Mouse (Mus musculus): Measurements from ENCODE around the gene Ndrg4. TPM values are rescaled to one million over a fixed set of nuclear protein-coding genes. Genes with fewer than 3 reads are reported as not detected.

Ndrg4 gene
- polyA plus RNA-seq, 1 experiment, result 83.9 TPM

DNA sequence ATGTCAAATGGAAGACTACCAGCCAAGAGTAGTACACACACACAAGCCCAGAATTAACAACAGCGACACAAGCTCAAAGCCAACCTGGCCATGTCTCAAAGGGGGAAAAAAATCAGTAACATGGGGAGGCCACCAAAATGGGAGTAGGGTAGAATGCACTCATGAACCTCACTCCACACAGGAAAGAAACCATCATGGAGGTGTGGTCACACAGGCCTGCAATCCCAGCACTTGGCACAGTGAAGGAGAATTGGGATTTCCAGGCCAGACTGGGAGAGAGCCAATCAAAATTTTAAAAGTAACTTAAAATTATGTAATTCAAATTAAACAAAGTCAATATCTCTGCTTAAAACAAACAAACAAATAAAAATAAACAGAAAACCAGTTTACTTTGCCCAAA, 75.1 kb downstream of the Ndrg4 start:
- no peak overlapping the region for H3ac ChIP-seq (ENCODE audit: control insufficient read depth, insufficient read length)
- TF ChIP-seq POLR2AphosphoS2 (IDR thresholded peaks at IDR 0.05; ENCODE audit: insufficient read length, low read depth), result no peak
- TF ChIP-seq CEBPB (IDR thresholded peaks at IDR 0.05; ENCODE audit: insufficient read depth, poor library complexity, severe bottlenecking), result no peak
- TF ChIP-seq SRF (IDR thresholded peaks at IDR 0.05; ENCODE audit: control insufficient read depth, insufficient read length, low read depth), result no peak
- TF ChIP-seq REST (IDR thresholded peaks at IDR 0.05; ENCODE audit: insufficient read depth, insufficient read length), result no peak
- no peak for TF ChIP-seq TCF12 (IDR thresholded peaks at IDR 0.05; ENCODE audit: insufficient read depth, poor library complexity, severe bottlenecking)
- no peak for TF ChIP-seq TCF3 (IDR thresholded peaks at IDR 0.05; ENCODE audit: insufficient read length, low read depth)
- TF ChIP-seq MYOG (IDR thresholded peaks at IDR 0.05; ENCODE audit: control insufficient read depth in 1 of 3, insufficient read depth in 1 of 3, insufficient read length in 2 of 3, low read depth in 2 of 3), result no peak
- no peak for TF ChIP-seq MYOD1 (IDR thresholded peaks at IDR 0.05; ENCODE audit: control insufficient read depth in 1 of 3, insufficient read length in 2 of 3, low read depth in 2 of 3)
- TF ChIP-seq USF1 (IDR thresholded peaks at IDR 0.05; ENCODE audit: low read depth), result no peak
- no peak for TF ChIP-seq POLR2A (IDR thresholded peaks at IDR 0.05; ENCODE audit: insufficient read length, low read depth)
- no peak for TF ChIP-seq E2F4 (IDR thresholded peaks at IDR 0.05; ENCODE audit: insufficient read depth)
- TF ChIP-seq MAX (IDR thresholded peaks at IDR 0.05; ENCODE audit: low read depth), result no peak
- H3K79me2 ChIP-seq (ENCODE audit: control insufficient read depth, insufficient read depth), result no peaks in the 10 kb centered on the region
- peaks cover 79% of the 10 kb centered on the region for H3K36me3 ChIP-seq (ENCODE audit: control insufficient read depth, insufficient read depth)
- H3K4me3 ChIP-seq, result no peak overlapping the region
- no peak overlapping the region for H3K4me2 ChIP-seq (ENCODE audit: low read depth)
- H3K27me3 ChIP-seq (ENCODE audit: control insufficient read depth, insufficient read depth, insufficient read length), result no peaks in the 10 kb centered on the region

GRCm38 (mm10) chr8:95760323-95760722, 83.5 kb downstream of the Ndrg4 start:
- H3K36me3 ChIP-seq (ENCODE audit: control insufficient read depth, insufficient read depth), result peaks cover 89% of the 10 kb centered on the region
- no peak overlapping the region for H3ac ChIP-seq (ENCODE audit: control insufficient read depth, insufficient read length)
- H3K79me2 ChIP-seq (ENCODE audit: control insufficient read depth, insufficient read depth), result no peaks in the 10 kb centered on the region
- no peak overlapping the region for H3K4me2 ChIP-seq (ENCODE audit: low read depth)
- H3K4me3 ChIP-seq, result no peak overlapping the region
- no peak for TF ChIP-seq TCF3 (IDR thresholded peaks at IDR 0.05; ENCODE audit: insufficient read length, low read depth)
- TF ChIP-seq POLR2AphosphoS2 (IDR thresholded peaks at IDR 0.05; ENCODE audit: insufficient read length, low read depth), result no peak
- TF ChIP-seq USF1 (IDR thresholded peaks at IDR 0.05; ENCODE audit: low read depth), result no peak
- TF ChIP-seq MYOG (IDR thresholded peaks at IDR 0.05; ENCODE audit: control insufficient read depth in 1 of 3, insufficient read depth in 1 of 3, insufficient read length in 2 of 3, low read depth in 2 of 3), result no peak
- no peak for TF ChIP-seq E2F4 (IDR thresholded peaks at IDR 0.05; ENCODE audit: insufficient read depth)
- no peak for TF ChIP-seq CEBPB (IDR thresholded peaks at IDR 0.05; ENCODE audit: insufficient read depth, poor library complexity, severe bottlenecking)
- no peak for TF ChIP-seq REST (IDR thresholded peaks at IDR 0.05; ENCODE audit: insufficient read depth, insufficient read length)
- no peak for TF ChIP-seq MAX (IDR thresholded peaks at IDR 0.05; ENCODE audit: low read depth)
- no peak for TF ChIP-seq POLR2A (IDR thresholded peaks at IDR 0.05; ENCODE audit: insufficient read length, low read depth)
- TF ChIP-seq TCF12 (IDR thresholded peaks at IDR 0.05; ENCODE audit: insufficient read depth, poor library complexity, severe bottlenecking), result no peak
- no peak for TF ChIP-seq MYOD1 (IDR thresholded peaks at IDR 0.05; ENCODE audit: control insufficient read depth in 1 of 3, insufficient read length in 2 of 3, low read depth in 2 of 3)
- no peak for TF ChIP-seq SRF (IDR thresholded peaks at IDR 0.05; ENCODE audit: control insufficient read depth, insufficient read length, low read depth)
- H3K27me3 ChIP-seq (ENCODE audit: control insufficient read depth, insufficient read depth, insufficient read length), result no peaks in the 10 kb centered on the region

DNA sequence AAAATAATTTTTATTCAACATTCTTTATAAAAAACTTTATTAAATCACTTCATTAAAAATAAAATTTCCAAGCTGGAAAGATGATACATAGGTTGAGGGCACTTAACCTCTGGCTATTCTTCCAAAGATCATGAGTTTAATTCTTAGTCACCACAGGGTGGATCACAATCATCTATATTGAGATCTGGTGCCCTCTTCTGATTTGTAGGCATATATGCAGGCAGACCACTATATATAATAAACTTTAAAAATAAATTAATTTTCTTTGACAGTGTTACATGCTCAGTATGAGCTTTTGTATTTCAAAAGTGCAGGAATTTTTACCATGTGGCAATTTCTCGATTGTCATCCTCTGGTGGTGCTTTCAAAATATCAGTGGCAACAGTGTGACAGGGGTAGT, 87.4 kb downstream of the Ndrg4 start:
- Histone ChIP-seq H3K36me3 (ENCODE audit: control insufficient read depth, insufficient read depth) (peaks cover 89% of the 10 kb centered on the region), H3K79me2 (ENCODE audit: control insufficient read depth, insufficient read depth) (no peaks in the 10 kb centered on the region), H3K4me2 (ENCODE audit: low read depth) (no peak overlapping the region), H3ac (ENCODE audit: control insufficient read depth, insufficient read length) (no peak overlapping the region), H3K4me3 (no peak overlapping the region), H3K27me3 (ENCODE audit: control insufficient read depth, insufficient read depth, insufficient read length) (no peaks in the 10 kb centered on the region)
- TF ChIP-seq POLR2A (IDR thresholded peaks at IDR 0.05; ENCODE audit: insufficient read length, low read depth) (no peak), CEBPB (IDR thresholded peaks at IDR 0.05; ENCODE audit: insufficient read depth, poor library complexity, severe bottlenecking) (no peak), MAX (IDR thresholded peaks at IDR 0.05; ENCODE audit: low read depth) (no peak), POLR2AphosphoS2 (IDR thresholded peaks at IDR 0.05; ENCODE audit: insufficient read length, low read depth) (no peak), SRF (IDR thresholded peaks at IDR 0.05; ENCODE audit: control insufficient read depth, insufficient read length, low read depth) (no peak), TCF3 (IDR thresholded peaks at IDR 0.05; ENCODE audit: insufficient read length, low read depth) (no peak), USF1 (IDR thresholded peaks at IDR 0.05; ENCODE audit: low read depth) (no peak), REST (IDR thresholded peaks at IDR 0.05; ENCODE audit: insufficient read depth, insufficient read length) (no peak), E2F4 (IDR thresholded peaks at IDR 0.05; ENCODE audit: insufficient read depth) (no peak), TCF12 (IDR thresholded peaks at IDR 0.05; ENCODE audit: insufficient read depth, poor library complexity, severe bottlenecking) (no peak), MYOD1 (IDR thresholded peaks at IDR 0.05; ENCODE audit: control insufficient read depth in 1 of 3, insufficient read length in 2 of 3, low read depth in 2 of 3) (no peak), MYOG (IDR thresholded peaks at IDR 0.05; ENCODE audit: control insufficient read depth in 1 of 3, insufficient read depth in 1 of 3, insufficient read length in 2 of 3, low read depth in 2 of 3) (no peak)

Other genes with a start within 250 kb of the Ndrg4 start
- gene Cfap20, start 242.1 kb upstream of the Ndrg4 start, polyA plus RNA-seq (2012; fragmentation: generic; extraction: Trizol), result 39.9 TPM
- gene Csnk2a2, start 186.9 kb upstream of the Ndrg4 start, polyA plus RNA-seq (2012; fragmentation: generic; extraction: Trizol), result 51.9 TPM
- gene Ccdc113, start 142.9 kb upstream of the Ndrg4 start, polyA plus RNA-seq (2012; fragmentation: generic; extraction: Trizol), result not detected
- not detected for gene Prss54, start 100.6 kb upstream of the Ndrg4 start, polyA plus RNA-seq (2012; fragmentation: generic; extraction: Trizol)
- gene Gins3, start 43.5 kb upstream of the Ndrg4 start, polyA plus RNA-seq (2012; fragmentation: generic; extraction: Trizol), result 2.0 TPM
- gene Setd6, start 38.9 kb downstream of the Ndrg4 start, polyA plus RNA-seq (2012; fragmentation: generic; extraction: Trizol), result 13.9 TPM
- 32.7 TPM for gene Cnot1, start 130.5 kb downstream of the Ndrg4 start, polyA plus RNA-seq (2012; fragmentation: generic; extraction: Trizol)
- 157 TPM for gene Sap18b, start 148.4 kb downstream of the Ndrg4 start, polyA plus RNA-seq (2012; fragmentation: generic; extraction: Trizol)
- 46.9 TPM for gene Slc38a7, start 176.6 kb downstream of the Ndrg4 start, polyA plus RNA-seq (2012; fragmentation: generic; extraction: Trizol)
- 241 TPM for gene Got2, start 211.6 kb downstream of the Ndrg4 start, polyA plus RNA-seq (2012; fragmentation: generic; extraction: Trizol)

Measured in myocyte (in vitro differentiated cells).